Mouse (Mus musculus) forebrain, embryonic 11.5 days (tissue): ENCODE data around the gene St3gal2. TPM values are rescaled to one million over a fixed set of nuclear protein-coding genes. Genes with fewer than 3 reads are reported as not detected.
"Not testable (repeated sequence)": the region's sequence is repeated elsewhere in the genome, so short reads cannot be mapped to it uniquely, and the experiment has no call there.

Experiments used
- ATAC-seq: fragments of 200-750 bp; cut with Nextera tagmentation; replicated peaks from 2 replicates; pipeline ENCODE4 v1.8.0; 2017; ENCODE audit warnings: moderate TSS enrichment; ENCODE audit not compliant: low FRiP score
- DNase-seq: peaks from one replicate; pipeline ENCODE4 v3.0.0-alpha.2; 2017; ENCODE audit warnings: low spot score
- H3K27ac ChIP-seq: fragments of 300-500 bp; sonication (generic); 2 replicates; pipeline ENCODE4 v1.5.1; 2014; ENCODE audit warnings: low read depth, low read length
- H3K27me3 ChIP-seq: fragments of 300-500 bp; sonication (generic); 2 replicates; pipeline ENCODE4 v1.6.1; 2014; ENCODE audit warnings: mild to moderate bottlenecking, low read length, mixed read lengths; ENCODE audit not compliant: control insufficient read depth, insufficient read depth
- H3K36me3 ChIP-seq: fragments of 300-500 bp; sonication (generic); 2 replicates; pipeline ENCODE4 v1.6.1; 2014; ENCODE audit warnings: mild to moderate bottlenecking, low read length, moderate library complexity, mixed read lengths; ENCODE audit not compliant: control insufficient read depth, insufficient read depth
- H3K4me1 ChIP-seq: fragments of 300-500 bp; sonication (generic); replicated peaks from 2 replicates; pipeline ENCODE4 v1.6.1; 2014; ENCODE audit warnings: low read length, mixed read lengths; ENCODE audit not compliant: control insufficient read depth, insufficient read depth
- H3K4me2 ChIP-seq: fragments of 300-500 bp; sonication (generic); 2 replicates; pipeline ENCODE4 v1.6.1; 2014; ENCODE audit warnings: low read depth, mild to moderate bottlenecking, low read length, moderate library complexity, mixed read lengths; ENCODE audit not compliant: severe bottlenecking
- H3K4me3 ChIP-seq: fragments of 300-500 bp; sonication (generic); 2 replicates; pipeline ENCODE4 v1.5.1; 2014; ENCODE audit warnings: low read depth, low read length
- H3K9ac ChIP-seq: fragments of 300-500 bp; sonication (generic); 2 replicates; pipeline ENCODE4 v1.6.1; 2014; ENCODE audit warnings: low read length
- H3K9me3 ChIP-seq: fragments of 300-500 bp; sonication (generic); 2 replicates; pipeline ENCODE4 v1.6.1; 2016; ENCODE audit warnings: low read length, mixed read lengths; ENCODE audit not compliant: control insufficient read depth
- WGBS: fragments of 180-500 bp; shearing (Covaris S2); extraction: QIAGEN DNeasy Blood & Tissue Kit; methylation state at CpG from one replicate; pipeline ENCODE4 v1.1.7; 2014; 5-methylcytosine and 5-hydroxymethylcytosine counted together
- polyA plus RNA-seq: library from polyadenylated mRNA; unstranded; fragments of >200 nt; fragmentation: Nextera tagmentation; extraction: Ambion mirVana; gene quantifications from 2 replicates; pipeline ENCODE4 v1.2.1, GENCODE M21; 2014

The St3gal2 gene
- polyA plus RNA-seq, 1 experiment from 2014 or later = 16.5 TPM

- no peak overlapping the region for H3K4me3 ChIP-seq
- H3K27ac ChIP-seq = no peak overlapping the region
- no peaks in the 10 kb centered on the region for H3K9me3 ChIP-seq
- ATAC-seq (no peak), DNase-seq (no peak)
- no peak overlapping the region for H3K9ac ChIP-seq
- H3K4me2 ChIP-seq = no peak overlapping the region
- no peaks in the 10 kb centered on the region; the same call in 1 of the 2 replicates for H3K36me3 ChIP-seq
- H3K27me3 ChIP-seq = no peaks in the 10 kb centered on the region
- no peaks in the 10 kb centered on the region for H3K4me1 ChIP-seq
- 94% methylated on average over 6 of the region's 6 CpGs for WGBS
These were observed 40.2 kb downstream of the St3gal2 start for GRCm38 (mm10) chr8:110959906-110960305.

DNA sequence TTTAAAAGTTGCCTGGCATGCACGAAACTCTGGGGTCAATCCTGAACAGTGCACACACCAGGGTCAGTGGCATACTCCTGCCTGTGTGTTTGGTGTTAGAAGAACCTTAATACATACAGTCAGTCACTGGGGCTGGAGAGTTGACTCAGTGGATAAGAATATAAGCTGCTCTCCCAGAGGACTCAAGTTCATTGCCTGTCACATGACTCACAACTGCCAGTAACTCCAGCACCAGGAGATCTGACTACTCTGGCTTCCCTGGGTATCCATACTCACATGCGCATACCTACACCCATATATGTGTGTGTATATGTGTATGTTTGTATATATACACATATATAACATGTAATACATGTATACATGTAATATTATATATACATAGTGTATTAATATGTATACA is 43.3 kb downstream of the St3gal2 start:
- no peaks in the 10 kb centered on the region for H3K9me3 ChIP-seq
- H3K4me3 ChIP-seq = no peak overlapping the region
- H3K9ac ChIP-seq = no peak overlapping the region
- H3K27me3 ChIP-seq = no peaks in the 10 kb centered on the region
- no peak overlapping the region for H3K4me2 ChIP-seq
- no peak for ATAC-seq
- H3K36me3 ChIP-seq = no peaks in the 10 kb centered on the region; the same call in 1 of the 2 replicates
- H3K4me1 ChIP-seq = no peaks in the 10 kb centered on the region
- H3K27ac ChIP-seq = no peak overlapping the region
- WGBS = 94% methylated on average over 2 of the region's 2 CpGs
- DNase-seq = no peak

DNA sequence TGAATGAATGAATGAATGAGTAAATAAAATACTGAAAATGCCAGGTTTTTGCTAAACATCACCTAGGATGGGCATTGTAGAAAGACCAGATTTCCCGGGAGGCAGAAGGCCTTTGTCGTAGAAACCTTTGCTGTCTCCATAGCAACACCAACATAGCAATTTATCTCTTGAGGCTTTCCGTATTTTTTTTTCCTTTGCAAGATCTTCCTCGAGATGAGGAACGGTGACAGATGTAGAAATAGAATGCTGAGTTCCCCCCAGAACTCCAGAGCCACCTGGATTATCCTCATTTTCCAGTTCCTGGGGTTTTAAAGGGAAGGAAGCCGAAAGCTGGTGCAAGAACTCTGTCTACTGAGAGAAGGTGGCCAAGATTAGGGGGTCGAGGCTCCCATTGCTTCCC is 44.9 kb downstream of the St3gal2 start:
- no peaks in the 10 kb centered on the region for H3K9me3 ChIP-seq
- WGBS = 88% methylated on average over 7 of the region's 7 CpGs
- no peaks in the 10 kb centered on the region for H3K27me3 ChIP-seq
- H3K36me3 ChIP-seq = no peaks in the 10 kb centered on the region; the same call in 1 of the 2 replicates
- no peak overlapping the region for H3K27ac ChIP-seq
- no peak overlapping the region for H3K9ac ChIP-seq
- no peak overlapping the region for H3K4me3 ChIP-seq
- DNase-seq = no peak
- no peak for ATAC-seq
- no peaks in the 10 kb centered on the region for H3K4me1 ChIP-seq
- H3K4me2 ChIP-seq = no peak overlapping the region

DNA sequence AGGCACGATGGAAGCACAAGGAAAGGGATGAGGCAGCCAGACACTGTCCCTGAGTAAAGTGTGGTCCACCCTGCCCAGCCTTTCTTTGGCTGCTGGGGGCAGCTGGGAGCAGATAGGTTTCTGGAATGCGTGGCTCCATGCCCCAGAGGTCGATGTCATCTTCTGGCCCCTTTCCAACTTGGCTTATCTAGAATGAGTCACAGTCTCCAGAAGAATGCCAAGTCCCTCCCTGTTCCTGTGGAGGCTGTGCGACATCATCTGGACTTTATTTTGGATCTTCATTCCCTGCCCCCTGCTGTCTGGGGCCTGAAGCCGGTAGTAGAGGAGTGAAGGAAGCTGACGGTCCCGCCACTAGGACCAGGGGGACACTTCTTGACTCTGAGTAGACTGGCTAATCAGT is 45.9 kb downstream of the St3gal2 start:
- peak; percentile 51 for DNase-seq
- no peak overlapping the region for H3K27ac ChIP-seq
- no peaks in the 10 kb centered on the region for H3K9me3 ChIP-seq
- H3K9ac ChIP-seq = no peak overlapping the region
- H3K4me1 ChIP-seq = 0 out of 2 replicates have a peak, but pooled peaks cover 2% of the 10 kb centered on the region
- WGBS = 78% methylated on average over 7 of the region's 7 CpGs
- no peak overlapping the region for H3K4me3 ChIP-seq
- H3K36me3 ChIP-seq = no peaks in the 10 kb centered on the region; the same call in 1 of the 2 replicates
- ATAC-seq = no peak
- no peaks in the 10 kb centered on the region for H3K27me3 ChIP-seq
- H3K4me2 ChIP-seq = no peak overlapping the region

- WGBS = 84% methylated on average over 8 of the region's 8 CpGs
- no peaks in the 10 kb centered on the region; the same call in 1 of the 2 replicates for H3K36me3 ChIP-seq
- no peaks in the 10 kb centered on the region for H3K9me3 ChIP-seq
- 0 out of 2 replicates have a peak, but pooled peaks cover 6% of the 10 kb centered on the region for H3K4me1 ChIP-seq
- ATAC-seq (no peak), DNase-seq (peak; percentile 41)
- H3K9ac ChIP-seq = no peak overlapping the region
- H3K27ac ChIP-seq = no peak overlapping the region
- H3K4me3 ChIP-seq = no peak overlapping the region
- H3K27me3 ChIP-seq = no peaks in the 10 kb centered on the region
- no peak overlapping the region for H3K4me2 ChIP-seq
These were observed 46.9 kb downstream of the St3gal2 start for GRCm38 (mm10) chr8:110966586-110966985.

DNA sequence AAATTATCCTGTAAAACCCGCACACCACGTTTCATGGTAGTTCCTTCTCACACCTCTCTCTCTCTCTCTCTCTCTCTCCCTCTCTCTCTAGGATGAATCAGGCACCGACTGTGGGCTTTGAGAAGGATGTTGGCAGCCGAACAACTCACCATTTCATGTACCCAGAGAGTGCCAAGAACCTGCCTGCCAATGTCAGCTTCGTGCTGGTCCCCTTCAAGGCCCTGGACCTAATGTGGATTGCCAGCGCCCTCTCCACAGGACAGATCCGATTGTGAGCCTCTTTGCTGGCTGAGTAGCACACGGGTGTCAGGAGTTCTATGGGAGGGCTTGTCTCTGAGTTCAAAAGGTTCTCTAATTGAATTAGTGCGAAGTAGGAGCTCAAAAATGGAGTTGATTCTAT is 47.6 kb downstream of the St3gal2 start:
- WGBS = 86% methylated on average over 9 of the region's 9 CpGs

DNA sequence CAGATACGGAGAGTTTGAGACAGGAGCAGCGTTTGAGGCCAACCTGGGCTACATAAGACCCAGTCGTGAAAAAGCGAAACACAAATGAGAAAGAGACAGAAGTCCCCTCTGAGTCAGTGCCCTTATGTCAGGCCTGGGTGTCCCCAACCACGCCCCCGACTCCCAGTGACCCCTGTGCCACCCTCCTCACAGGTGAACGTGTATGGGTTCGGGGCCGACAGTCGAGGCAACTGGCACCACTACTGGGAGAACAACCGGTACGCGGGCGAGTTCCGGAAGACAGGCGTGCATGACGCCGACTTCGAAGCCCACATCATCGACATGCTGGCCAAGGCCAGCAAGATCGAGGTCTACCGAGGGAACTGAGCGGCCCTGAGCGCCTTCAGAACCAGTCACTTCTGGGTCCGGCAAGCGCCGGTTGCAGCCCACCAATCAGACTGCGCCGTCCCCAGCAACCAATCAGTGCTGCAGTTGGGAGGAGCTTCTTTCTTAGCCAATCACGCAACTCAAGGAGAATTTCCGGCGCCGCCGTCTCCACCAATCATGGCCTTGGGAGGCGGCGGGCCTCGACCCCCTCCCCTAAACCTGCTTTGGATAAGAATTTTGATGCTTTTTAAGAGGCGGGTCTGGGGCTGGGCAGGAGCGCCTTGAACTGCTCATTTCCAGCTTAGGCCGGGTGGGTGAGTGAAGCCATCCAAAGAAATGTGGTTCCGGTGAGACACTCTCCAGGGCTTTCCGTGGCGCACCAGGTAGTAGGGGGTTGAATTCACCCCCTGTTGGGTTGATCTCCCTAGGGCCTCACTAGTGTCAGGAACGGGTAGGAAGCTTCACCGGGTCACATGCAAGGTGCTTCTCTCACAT is 50.4 kb downstream of the St3gal2 start:
- 5% methylated on average over 45 of the region's 45 CpGs for WGBS
- Histone ChIP-seq H3K9me3 (no peaks in the 10 kb centered on the region), H3K36me3 (no peaks in the 10 kb centered on the region; the same call in 1 of the 2 replicates), H3K4me1 (0 out of 2 replicates have a peak, but pooled peaks cover 6% of the 10 kb centered on the region), H3K4me3 (peak overlapping the region; percentile 47), H3K27ac (no peak overlapping the region), H3K27me3 (no peaks in the 10 kb centered on the region), H3K4me2 (peak overlapping the region; percentile 83), H3K9ac (peak overlapping the region; percentile 57)
- ATAC-seq (peak; percentile 97), DNase-seq (peak; percentile 96)

More for the DNA sequence above, 47.6 kb downstream of the St3gal2 start:
- Histone ChIP-seq H3K9ac (no peak overlapping the region), H3K9me3 (no peaks in the 10 kb centered on the region), H3K4me3 (no peak overlapping the region), H3K27ac (no peak overlapping the region), H3K4me1 (0 out of 2 replicates have a peak, but pooled peaks cover 6% of the 10 kb centered on the region), H3K36me3 (no peaks in the 10 kb centered on the region; the same call in 1 of the 2 replicates), H3K27me3 (no peaks in the 10 kb centered on the region), H3K4me2 (no peak overlapping the region)
- ATAC-seq (no peak), DNase-seq (no peak)

GRCm38 (mm10) chr8:110976532-110976931 is 56.8 kb downstream of the St3gal2 start:
- 91% methylated on average over 8 of the region's 8 CpGs for WGBS
- H3K9me3 ChIP-seq, ATAC-seq, H3K27me3 ChIP-seq, H3K4me1 ChIP-seq, H3K4me3 ChIP-seq, H3K27ac ChIP-seq, H3K9ac ChIP-seq, H3K4me2 ChIP-seq: not testable (repeated sequence)
- DNase-seq = peak; percentile 37
- H3K36me3 ChIP-seq = peaks cover 11% of the 10 kb centered on the region; the same call in 1 of the 2 replicates
